Mouse (Mus musculus): ENCODE results near the gene Slc18a2.

Gene Slc18a2

DNA sequence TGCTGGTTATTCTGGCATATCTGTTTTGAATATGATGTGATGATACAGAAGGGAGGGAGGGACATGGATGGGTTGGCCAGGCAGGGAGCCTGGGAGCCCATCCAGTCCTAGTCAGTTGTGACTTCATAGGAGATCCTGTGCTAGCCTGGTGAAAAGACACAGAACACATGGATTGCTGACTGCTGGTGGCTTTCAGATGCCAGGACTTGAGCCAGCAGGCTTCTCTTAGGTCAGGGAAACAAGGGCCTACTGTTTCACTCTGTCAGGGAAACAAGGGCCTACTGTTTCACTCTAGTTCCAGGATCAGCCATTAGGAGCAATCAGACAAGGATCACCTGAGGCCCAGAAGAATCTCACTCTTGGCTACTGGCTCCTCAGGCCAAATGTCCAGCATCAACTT lies 20.1 kb downstream of the Slc18a2 start:
- DNase-seq = no peak

DNA sequence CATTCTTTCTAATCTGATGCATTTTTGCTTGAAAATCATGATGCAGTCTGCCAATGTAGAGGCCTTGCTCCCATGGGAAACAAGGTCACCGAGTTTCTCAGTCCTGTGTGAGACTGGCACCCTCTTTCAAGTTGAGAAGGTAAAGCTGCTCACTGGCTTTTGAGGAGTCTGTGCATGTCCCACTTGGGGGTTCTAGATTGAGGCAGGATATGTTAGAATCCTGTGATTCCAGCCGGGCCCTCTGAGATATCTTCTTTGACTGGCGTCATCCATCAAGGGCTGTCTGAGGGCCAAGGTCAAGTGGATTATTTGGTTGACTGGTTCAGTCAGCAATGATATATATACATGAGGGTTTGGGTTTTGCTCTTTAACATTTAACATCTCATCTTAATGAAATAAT lies 21.3 kb downstream of the Slc18a2 start:
- no peak for DNase-seq

DNA sequence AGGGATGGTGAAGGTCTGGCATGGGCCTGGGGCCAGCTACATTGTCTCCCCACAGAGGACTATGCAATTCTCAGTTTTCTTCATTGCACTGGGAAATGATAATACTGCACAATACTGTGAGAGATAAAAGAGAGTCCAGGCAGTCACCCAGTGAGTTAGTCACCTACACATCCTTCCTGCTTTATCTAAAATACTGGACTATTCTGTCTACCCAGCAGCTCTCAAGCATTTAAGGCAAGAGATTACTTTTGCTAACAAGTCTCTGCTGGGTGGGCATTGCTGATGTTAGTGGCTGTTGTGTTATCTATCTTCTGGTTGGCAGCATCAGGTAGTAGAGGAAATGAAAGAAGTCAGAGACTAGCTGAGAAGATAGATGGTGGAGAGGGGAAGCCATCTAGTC lies 28.3 kb downstream of the Slc18a2 start:
- DNase-seq = no peak

DNA sequence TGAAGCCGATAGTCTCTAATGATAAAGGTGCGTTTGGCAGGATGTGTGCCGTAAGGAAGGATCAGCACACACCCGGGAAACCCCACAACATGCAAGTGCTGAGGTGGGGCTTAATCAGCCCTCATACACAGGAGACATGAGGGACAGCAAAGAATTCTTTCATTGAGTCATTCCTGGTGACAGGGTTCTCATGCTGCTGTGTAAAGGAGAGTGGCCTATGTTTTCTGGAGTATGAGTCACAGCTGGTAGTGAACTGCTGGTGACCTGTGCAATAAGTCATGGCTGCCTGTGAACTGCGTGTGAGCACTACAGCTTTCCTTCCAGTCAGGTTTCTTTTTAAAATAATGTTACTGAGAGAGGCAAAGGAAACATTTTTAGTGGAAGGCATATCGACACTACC lies 29.1 kb downstream of the Slc18a2 start:
- no peak for DNase-seq

DNA sequence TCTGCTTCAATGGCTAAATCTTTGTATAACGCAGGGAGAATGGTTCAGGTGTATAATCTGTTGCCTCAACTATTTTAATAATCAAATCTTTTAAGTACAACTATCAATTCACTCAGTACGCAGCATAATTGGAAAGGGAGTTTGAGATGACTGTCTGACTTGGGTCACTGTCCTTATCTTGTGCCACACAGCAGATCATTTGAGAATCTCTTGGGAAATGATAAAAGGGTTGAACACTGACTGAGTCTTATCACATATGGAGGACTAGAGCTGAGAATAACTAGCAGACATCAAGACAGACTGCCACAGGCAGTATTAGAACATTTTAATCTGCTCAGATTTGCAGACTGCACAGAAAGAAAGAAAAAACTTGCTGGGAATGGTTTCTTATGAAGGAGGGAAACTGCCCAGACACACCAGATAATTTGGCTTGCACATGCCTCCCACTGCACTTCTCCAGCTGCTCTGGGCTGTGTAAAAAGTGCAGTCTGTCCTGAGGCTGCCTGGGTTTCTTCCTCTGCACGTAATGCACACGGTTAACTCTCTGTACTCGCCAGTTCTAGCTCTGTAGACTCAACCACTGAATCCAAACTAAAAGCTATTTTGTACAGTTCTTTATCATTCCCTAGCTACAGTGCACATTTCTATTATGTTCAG lies 31.6 kb downstream of the Slc18a2 start:
- DNase-seq = no peak

DNA sequence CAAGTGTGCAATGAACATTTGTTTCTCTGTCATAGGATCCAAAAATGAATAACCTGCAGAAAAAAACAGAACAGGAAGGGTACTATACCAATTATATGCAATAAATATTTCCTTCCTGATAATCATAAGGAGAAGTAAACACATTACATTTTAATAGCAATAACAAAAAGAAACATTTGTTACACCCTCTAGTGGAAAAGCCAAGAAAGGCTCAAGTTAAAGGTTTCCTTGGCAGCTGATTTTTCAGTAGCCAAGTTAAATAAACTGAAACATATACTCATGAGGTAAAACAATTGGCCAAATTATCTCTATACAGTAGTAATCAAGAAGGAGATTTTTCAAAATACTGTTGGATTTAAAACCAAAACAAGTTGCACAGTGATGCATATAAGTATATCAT lies 54.6 kb downstream of the Slc18a2 start:
- DNase-seq = no peak

DNA sequence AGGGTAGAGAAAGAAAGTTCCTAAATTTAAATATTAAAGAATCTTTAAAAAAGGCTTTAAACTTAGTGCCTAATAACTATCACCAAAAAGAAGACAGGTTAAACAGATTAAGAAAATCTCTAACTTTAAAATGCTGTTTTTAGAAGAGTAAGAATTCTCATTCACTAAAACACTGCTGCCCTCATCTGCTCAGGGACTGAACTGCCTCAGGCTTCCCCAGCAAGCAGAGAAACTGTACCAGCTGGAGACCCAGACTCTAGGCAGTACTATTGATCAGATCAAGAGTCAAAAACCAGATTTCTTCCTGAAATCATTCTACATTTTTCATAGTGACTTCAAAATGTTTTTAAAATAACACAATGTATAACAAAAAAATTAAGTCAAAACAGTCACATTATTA lies 55.9 kb downstream of the Slc18a2 start:
- no peak for DNase-seq

DNA sequence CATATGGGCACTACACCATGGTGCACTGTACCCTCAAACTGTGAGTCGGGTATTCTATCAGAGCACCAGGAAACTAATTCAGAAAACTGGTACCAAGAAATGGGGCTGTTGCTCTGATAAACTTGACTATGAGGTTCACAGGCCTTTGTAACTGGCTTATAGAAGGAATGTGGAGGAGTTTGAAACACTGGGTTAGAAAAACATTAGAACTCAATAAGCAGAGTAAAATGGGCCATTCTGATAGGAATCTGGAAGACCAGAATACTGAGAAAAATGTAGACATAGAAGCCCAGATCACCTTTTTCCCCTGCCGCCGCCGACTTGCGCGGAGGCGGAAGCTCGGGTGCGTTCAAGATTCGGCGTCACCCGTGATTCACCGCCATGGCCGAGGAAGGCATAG lies 61.3 kb downstream of the Slc18a2 start, which contains the start of gene Rps12-ps3:
TSS of gene Rps12-ps3 (plus strand) at position 301 of the 400 bp plus-strand sequence.
- DNase-seq = no peak

DNA sequence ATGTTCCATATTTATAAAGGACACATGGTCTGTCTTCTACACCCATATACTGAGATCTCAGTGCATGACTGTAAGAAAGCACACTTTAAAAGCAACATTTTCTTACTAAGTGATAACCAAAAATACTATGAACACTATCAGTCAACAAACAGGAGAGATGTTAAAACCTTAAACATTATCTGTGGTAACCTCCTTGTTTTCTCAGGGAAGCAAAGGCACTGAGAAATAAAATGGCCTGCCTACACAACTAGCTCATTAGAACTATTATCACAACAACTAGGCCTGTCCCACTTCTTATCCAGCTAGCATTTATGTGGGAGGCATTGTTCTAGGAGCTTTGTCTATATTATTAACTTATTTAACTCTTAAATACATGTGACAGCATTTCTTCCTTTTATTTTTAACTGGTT lies 70.1 kb downstream of the Slc18a2 start:
- no peak for DNase-seq

DNA sequence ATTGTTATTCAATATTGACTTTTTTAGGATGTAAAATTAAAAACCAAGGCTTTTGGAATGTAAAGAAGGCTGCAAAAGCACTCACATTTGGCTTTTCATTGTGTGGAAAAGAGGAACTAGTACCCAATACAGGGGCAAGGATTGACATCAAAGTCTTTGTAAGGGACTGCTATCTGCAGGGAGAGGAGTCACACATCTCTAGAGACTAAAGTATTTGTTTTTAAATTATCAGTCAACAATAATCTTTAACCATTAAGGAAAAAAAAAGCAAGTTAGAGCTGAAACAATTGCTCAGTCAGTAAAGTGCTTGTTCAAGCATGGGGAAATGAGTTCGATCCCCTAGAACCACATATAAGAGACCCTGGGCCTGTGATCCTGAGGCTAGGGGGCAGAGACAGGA lies 76.0 kb downstream of the Slc18a2 start:
- no peak for DNase-seq

DNA sequence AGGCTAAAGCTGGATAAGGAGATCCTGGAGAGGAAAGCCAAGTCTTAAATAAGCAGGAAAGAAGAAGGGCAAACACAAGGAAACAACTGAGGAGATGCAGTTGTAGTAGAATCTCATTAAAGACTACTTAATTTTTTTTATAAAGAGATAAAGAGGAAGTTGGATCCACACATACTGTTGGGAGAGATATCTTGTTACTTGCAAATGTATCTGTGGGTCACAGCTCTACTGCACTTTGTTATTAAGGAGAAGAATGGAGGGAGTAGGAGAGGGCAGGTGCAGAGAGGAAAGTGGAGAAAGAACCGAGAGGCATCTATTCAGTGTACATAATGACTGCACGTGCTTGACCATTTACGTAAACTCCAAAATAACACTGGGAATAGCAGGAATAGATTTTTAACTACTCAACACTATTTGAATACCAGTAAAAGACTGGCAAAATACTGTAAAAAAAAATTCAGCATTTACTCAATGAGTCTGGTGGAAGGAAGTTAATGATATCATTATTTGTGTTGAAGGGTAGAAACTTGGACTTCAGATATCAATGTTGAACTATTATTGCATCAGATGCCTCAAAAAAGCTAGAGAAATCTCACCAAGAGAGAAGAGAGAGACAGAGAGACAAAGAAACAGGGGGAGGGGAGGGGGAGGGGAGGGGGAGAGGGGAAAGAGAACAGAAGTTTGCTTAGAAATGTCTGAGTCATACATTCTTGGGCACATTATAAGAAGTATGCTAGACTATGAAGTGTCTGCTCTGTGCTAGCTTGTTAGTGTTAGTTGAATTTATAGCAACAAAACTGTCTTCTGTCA lies 77.4 kb downstream of the Slc18a2 start:
- no peak for DNase-seq

DNA sequence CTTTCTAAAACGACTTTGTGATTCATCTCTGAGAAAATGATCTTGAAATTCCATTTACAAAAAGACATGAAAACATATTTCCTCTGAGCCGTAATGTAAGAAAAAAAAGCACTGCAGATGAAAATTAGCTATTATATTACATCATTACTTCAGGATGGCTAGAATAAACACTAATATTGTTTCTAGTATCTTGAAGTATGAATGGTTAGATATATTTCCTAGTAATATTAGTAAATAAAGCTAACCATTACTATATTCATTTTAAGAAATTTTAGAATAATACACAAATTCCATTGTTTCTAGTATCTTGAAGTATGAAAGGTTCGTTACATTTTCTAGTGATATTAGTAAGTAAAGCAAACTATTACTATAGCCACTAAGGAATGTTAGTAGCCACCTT lies 79.2 kb downstream of the Slc18a2 start:
- DNase-seq = no peak

DNA sequence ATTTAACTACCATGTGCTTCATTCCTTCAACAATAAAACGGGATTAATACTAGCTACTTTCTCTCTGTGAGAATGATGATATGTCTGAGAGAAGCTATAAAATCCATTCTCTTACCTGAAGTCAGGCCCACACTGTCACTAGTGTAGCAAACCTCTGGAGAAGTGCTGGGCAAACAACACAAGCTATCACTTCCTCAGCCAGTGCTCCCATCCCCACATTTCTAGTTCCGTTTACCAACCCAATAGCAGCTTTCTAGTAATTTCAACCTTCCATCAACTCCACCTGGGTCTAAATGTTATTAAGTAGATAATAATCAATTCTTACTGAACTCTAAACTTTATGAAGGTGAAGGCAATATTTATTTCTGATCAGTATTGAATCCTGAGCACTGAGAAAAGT lies 82.3 kb downstream of the Slc18a2 start:
- no peak for DNase-seq

DNA sequence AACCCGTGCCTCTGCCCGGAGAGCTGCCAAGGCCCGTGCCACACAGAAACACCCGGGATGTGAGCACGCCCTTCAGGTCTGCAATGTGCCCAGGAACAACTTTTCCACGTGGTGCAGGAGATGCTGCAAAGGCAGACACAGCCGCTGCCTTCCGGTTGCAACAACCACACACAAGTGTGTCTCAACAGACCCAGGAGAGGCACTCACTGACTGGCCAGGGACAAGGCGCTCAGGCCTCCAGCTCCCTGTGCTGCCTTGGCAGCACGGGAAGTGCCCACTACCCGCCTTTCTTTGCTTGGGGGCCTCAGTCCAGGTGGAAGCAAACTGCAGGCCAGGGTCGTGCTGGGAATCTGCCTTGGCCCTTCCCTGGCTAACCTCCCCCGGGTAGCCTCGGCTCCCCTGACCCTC lies 83.6 kb downstream of the Slc18a2 start:
- DNase-seq = peak; percentile 35

DNA sequence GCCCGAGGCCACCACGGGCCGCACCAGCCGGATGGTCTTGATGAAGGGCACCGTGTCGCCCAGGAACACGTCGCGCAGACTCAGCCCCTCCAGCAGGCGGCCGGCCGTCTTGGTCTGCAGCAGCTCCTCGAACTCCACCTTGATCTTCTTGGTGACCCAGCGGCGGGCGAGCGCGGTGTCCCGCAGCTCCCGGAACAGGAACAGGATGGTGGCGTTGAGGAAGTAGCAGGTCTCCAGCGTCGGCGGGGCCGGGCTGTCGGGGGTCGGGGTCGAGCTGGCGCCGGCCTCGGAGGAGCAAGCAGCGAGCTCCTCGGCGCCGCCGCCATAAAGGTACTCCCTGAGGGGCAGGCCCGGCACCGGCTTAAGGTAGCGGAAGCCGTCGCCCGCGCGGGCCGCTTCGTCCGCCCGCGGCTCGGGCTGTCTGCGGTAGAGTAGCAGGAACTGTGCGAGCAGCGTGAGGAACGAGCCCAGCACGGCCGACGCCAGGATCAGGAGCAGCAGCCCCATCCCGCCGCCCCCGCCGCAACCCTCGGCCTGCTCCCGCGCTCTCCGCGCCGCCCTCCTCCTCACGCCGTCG lies 84.5 kb downstream of the Slc18a2 start:
- peak; percentile 62 for DNase-seq

Data from kidney, adult 11 months (tissue).